Mouse (Mus musculus) ovary, postnatal 10 days (tissue): ENCODE results near the gene Dcp1b.
A peak's percentile ranks its signal among the peaks of the same experiment; 100 is the strongest.

ENCODE experiments used
- DNase-seq: peaks from one replicate; pipeline ENCODE4 v3.0.0; 2022; ENCODE audit warnings: low spot score

Gene Dcp1b

DNA sequence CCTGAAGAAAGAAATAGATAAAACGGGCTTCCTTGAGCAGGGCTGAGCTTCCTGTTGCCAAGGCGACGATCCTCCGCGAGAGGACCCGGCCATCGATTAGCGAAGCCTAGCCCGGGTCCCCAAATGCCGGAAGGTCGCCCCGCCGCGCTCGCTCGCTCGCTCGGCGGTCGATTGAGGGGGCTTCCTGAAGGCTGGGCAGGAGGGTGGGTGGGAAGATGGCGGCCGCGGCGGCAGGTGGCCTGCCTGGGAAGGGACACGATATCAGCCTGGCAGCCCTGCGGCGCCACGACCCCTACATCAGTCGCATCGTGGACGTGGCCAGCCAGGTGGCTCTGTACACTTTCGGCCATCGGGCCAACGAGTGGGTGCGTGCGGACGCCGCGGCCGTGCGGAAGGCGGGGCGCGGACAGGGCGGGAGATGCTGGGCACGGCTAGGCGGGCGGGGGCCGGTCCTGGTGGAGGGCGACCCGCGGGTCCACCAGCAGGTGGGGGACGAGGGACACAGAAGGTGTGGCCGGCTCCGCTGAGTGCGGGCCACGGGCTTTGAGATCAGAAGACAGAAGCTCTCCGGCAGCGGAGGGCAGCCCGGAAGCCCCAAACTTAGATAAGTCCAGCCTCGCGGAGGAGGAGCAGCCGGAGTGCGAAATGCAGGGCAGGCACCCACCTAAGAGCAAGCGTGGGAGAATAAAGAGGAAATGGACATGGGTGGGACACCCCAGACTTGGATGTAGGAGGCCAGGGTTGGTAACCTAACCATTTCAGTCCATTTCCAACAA, at the start of gene Dcp1b:
Gene Dcp1b, plus strand, starts transcription at position 176 of the 776 bp plus-strand sequence.
- peak; percentile 76 for DNase-seq

DNA sequence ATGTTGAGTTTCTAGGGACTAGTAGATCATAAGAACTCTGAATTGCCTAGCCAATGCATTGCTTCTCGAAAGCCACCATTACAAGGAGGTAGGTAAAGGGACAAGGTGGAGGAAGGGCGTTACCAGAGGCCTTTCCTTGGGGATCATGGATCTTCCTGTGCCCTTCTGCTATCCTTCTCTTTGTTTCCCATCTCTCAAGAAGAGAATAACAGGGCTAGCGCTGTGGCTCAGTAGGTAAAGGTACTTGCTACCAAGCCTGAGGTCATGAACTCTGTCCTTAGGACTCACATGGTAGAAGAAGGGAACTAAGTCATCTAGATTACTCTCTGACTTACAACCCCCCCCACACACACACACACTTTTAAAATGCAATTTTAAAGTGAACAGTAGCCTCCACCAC, 48.1 kb upstream of the Dcp1b start:
- DNase-seq: no peak

DNA sequence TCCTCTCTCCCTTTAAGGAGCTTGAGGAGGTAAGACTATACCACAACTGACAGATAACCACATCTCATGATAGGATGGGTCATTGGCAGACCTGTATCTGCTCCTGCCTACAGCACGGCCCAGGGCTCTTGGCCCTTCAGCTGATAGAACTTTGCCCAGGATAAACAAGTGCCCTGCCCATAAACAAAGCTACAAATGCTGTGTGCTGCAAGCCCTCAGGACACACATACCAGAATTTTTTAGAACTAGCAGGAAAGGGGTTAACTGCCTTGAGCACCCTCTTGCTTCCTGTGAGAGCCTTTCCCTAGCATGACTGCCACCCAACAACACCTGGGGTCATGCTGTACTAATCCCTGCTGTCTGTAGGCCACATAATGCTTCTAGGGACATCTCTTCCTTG, 47.0 kb upstream of the Dcp1b start:
- DNase-seq: no peak

DNA sequence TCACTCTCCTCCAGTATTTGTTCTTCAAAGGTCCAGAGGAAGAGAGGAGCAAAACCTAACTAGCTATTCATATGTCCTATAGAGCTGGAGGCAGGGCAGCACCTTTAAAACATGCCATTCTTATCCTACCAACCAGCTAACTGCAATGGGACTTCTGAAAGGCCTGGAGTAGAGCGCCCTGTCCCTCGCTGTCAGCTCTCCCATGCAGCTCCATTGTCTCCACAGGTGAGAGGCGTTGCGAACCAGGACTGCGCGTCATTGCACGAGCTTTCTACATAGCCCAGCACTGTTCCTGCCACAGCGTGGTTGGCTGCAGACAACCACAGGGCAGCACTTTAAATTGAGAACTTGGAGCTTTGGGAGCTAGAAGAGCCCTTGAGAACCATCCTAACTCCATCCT, 46.5 kb upstream of the Dcp1b start:
- DNase-seq: no peak

DNA sequence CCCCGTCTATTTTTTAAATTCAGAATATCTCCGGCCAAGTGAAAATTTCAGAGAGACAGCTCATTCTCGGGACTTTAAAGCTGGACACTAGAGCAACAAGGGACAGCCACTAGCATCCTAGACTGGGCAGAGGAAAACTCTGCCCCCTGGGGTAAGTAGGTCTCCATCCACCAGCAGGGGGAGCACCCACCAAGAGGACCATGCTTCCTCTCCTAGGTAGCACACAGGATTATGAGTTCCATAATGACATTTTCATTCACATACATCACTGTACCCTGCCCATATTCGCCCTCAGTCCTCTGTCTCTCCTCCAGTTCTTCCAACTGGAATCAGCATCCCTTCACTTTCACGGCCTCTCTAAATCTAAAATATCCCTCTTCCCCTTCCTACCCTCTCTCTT, 45.4 kb upstream of the Dcp1b start:
- no peak for DNase-seq

DNA sequence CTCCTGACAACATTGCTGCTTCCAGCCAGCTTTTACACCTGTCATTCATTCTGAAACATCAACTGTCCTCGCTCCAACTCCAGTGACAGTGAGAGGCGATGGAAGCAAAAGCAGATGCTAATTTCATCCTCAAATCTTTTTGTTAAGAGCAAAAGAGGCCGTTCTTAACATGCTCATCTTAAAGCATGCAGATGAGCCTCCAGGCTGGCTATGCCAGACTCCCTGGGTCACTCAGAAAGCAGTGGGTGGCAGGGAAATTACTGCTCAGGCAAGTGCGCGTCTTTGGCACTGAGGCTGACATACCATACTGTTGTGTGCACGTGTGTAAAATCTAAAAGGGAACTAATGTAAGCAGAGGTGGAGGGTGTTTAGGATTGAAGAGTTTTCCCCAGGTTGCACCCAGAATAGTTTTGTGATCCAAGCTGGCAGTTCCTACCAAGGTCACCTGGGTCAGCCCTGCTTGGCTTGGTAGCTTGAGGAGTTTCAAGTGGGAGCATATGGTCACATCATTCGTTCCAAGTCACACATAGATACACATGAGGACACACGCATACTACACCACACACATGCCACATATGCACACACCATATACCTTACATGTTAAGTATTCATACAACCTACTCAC, 42.8 kb upstream of the Dcp1b start:
- DNase-seq: no peak

DNA sequence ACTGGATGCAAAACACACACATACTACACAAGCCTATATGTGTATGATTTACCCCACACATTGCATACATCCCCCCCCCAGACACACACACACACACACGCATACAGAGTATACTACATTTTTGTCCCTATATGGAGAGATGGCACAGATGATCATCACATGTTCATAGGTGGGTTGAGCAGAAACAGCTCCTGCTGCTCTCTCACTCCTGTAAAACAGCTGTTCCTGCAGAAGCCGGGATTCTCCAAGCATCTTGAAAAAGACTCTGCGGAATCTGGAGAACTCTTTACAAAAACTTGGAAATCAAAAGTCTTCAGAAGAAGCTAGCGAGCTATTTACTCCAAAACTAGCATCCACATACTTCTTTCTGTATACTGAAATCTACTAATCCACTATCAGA, 42.2 kb upstream of the Dcp1b start:
- no peak for DNase-seq

DNA sequence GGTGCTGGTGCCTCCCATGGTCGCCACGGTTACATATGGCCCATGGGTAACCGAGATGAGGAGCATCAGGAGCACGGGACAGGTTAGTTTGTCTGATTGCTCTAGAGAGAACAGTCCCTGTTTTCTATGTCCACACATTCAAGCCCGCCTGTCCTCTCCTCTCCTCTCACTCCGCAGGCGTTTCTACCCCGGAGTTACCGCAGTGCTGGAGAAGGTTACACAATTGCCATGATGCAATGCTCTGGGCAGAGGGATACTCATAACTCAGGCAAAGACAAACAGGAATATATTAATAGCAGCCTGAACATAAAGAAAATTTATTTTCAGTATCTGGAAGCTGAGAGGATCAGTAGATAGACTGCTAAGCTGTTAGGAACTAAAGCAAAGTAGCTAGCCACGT, 37.3 kb upstream of the Dcp1b start:
- DNase-seq: no peak

DNA sequence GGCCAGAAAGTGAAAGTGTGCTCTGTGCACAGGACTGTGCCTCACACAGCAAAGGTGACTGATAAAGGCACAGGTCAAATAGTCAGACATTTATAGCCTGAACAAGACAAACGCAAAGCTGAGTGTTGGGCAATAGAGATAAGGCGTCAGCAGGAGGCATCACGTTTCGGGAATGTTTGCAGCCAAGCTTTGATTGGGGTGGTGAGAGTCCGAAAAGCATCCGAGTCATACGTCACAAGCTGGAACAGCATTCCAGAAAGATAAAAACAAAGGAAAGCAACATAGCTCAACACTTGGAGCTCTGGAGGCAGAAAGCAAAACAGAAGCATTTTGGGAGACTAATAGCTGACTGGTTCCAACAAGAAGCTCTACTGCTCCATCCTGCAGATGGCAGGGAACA, 35.5 kb upstream of the Dcp1b start:
- no peak for DNase-seq

DNA sequence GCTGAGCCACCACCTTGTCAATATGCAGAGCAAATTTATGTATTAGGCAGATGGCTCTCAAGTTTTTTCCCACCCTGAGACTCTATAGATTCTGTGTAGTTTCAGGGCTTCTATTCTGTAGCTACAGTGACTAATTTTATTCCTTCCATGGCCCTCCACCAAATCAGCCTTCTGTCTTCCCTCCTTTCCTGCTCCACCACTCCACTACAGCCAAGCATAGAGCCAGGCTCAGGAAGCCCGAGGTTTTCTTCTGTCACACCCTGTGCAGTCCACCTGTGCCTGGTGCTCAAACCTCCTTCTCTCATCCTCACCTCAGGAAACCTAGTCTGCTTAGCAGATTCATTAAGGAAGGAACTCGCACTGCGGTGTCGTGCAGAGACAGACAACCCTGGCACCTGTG, 29.9 kb upstream of the Dcp1b start:
- DNase-seq: no peak

DNA sequence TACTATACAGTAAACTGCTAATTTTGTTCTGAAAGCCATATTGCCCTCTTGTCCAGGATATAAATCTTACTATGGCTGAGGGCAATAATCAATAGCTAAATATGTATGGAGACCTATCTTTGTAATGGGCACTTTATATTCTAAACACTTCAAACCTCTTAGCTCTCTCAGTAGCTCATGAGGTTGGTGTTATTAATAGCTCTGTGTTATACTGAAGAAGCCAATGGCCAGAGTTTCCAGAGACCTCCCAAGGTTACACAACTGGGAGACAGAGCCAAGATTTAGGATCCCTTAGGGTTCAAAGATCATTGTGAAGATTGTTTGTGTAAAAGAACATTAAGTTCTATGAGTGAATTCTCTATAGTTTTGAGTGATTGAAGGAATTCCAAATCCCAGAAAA, 9.4 kb upstream of the Dcp1b start:
- no peak for DNase-seq

DNA sequence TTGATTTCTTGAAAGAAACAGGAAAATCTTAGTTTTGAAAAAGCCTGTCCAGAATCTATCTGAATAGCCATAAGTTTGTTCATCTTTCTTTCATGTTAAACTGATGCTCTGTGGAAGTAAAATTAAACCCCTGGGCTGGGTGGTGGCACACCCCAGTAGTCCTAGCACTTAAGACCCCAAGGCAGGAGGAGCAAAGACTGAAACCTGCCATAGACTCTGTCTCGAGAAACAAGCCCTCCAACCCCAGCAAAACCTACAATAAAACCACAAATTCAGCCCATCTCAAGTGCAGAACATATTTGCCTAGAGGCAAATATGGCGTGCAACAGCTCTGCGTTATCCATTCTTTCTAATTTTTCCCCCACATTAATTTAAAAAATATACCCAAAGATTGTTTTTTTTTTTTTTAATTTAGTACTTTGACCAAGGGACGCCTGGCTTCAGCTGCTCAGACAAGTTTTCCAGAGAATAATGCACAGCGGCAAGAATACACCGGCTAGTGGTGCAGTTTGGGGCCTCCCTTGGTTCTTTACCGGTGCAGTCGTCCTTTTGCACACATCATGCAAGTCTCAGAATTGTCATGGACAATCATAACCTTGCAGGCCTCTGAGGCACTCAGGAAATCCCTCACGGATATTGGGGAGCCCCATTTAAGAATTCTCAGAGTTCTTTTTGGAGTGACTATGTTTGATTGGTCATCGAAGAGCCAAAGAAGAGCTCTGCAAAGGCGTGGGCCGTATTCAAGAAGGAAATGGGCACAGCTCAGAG, 562 bp upstream of the Dcp1b start:
- no peak for DNase-seq

DNA sequence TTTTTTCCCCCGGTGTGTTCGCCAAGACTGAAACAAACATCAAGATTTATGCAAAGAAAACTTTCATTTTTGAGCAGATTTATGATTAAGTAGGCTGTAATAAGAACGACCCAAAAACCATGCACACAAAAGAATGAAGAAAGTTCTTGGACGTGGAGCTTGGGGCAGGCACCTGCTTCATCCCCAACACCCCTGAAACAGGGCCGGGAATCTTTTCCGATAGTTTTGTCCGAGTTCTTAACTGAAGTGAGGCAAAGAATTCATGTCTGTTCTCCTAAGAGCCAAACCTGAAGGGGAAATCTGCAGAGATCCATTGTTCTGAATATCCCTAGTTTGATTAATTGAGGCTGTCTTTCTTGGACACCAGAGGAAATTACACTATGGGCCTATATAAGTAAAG, 1.1 kb downstream of the Dcp1b start:
- no peak for DNase-seq

DNA sequence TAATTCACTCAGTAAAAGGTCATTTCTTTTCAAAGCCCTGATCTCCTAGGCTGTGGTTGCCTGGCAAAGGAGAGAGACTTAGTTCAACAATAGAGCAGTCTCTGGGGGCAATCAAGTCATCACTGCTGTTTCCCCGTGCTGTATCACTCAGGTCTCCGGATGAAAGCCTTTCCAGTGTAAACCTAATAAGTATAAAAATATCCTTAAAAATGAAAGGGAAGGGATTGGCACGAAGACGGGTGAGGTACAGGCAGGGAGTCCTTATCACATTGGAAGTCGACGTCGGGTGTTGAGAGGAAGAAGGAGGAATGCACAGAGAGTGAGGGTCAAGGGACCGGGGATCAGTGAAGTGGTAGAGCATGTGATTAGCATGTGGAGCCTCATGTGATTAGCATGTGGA, 2.0 kb downstream of the Dcp1b start:
- DNase-seq: no peak

DNA sequence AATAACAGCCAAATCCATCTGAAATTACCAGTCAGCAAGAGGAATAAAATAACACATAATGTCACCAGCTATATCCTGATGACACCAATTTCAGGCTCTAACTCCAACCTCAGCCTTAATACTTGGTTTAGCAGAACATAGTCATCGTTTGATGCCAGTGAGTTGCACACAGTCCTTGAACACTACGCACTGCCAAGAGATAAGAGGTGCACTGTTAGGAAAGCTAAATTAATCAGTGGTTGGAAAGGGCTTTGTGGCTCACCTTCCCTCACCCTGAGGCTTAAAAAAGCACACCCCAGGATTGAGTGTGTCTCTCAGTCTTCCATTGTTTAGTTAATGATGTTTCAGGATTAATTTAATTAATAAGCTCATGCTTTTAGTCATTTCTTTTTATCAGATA, 5.1 kb downstream of the Dcp1b start:
- DNase-seq: no peak

DNA sequence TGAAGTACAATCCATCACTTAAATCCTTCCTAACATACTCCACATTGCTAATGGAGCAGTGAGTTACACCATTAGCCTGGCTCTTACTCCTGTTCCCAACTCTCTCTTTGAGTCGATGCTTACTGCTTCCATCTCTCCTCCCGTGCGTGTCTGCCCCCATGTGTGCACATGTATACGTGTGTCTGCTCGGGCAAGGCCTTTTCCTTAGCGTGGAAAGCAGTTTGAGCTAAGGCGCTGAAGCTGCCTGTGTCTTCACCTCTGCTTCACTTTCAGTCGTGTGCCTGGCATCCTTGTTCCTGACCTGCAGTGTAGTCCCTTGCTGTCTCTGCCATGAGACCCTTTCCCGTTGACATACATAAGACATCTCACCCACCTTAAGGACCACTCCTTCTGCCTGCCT, 7.2 kb downstream of the Dcp1b start:
- no peak for DNase-seq

DNA sequence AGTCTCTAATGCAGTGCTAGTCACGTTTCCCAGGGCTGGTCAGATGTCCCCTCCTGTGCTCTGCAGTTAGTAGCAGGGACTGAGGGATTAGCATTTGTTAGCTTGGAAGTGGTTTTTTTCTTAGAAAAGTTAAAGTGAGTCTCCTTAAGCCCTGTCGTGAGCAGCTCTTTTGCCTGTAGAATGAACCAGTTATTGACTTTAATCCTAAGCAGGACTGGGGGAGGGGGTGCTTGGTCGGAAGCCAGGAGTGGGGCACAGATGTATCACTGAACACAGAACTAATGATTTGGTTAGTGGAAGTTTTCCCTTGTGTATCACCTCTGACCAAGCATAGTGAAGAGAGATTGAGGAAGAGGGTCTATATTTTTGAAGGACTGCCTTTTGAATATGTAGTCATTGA, 8.7 kb downstream of the Dcp1b start:
- no peak for DNase-seq

DNA sequence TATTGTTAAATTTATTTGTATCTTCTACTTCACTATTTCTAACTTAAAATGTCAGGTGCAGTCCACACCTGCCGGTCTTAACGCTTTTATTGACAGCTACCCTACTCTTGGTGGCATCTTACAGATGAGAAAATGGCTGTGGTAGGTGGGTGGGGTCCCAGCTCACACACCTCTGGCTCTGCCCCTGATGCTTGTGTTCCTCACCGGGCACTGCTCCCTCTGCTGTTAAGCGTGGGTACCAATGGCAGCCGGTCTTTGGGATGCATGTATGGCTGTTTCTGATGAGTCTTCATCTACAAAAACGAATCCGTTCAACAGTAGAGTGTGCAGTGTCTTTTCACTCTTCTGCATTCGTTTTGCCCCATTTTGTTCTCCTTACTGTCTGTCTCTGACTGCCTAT, 11.6 kb downstream of the Dcp1b start:
- DNase-seq: no peak

DNA sequence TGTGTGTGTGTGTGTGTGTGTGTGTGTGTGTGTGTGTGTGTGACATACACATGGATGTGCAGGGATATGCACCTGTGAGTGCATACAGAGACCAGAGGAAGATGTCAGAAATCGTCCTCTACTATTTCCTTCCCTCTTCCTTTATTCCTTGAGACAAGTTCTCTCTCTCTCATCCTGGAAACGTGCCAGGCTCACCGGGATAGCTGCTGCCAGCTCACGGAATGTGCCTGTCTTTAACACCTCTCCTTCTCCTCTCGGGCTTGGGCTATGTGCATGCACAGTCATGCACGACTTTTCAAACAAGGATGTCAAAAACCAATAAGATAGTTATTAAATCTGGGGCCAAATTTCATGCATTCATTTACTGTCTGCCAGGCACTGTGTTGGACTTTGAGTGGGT, 12.6 kb downstream of the Dcp1b start:
- no peak for DNase-seq

DNA sequence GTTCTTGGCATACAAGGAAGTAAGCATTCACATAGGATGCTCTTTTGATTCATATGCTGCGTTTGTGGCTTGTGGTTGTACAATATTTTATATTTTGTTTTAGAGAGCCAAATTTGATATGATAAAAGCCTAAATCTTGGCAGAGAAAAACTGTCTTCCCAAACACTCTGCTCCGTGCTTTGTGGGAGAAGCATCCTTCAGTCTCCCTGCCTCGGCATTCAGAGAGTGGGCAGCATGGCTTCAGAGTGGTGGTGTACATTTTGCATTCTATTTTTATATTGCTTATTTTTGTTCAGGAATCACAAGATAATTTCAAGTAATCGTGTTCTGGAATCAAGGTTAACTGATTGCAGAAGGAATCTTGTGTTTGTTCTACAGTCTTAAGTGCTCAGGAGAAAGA, 16.4 kb downstream of the Dcp1b start:
- no peak for DNase-seq

DNA sequence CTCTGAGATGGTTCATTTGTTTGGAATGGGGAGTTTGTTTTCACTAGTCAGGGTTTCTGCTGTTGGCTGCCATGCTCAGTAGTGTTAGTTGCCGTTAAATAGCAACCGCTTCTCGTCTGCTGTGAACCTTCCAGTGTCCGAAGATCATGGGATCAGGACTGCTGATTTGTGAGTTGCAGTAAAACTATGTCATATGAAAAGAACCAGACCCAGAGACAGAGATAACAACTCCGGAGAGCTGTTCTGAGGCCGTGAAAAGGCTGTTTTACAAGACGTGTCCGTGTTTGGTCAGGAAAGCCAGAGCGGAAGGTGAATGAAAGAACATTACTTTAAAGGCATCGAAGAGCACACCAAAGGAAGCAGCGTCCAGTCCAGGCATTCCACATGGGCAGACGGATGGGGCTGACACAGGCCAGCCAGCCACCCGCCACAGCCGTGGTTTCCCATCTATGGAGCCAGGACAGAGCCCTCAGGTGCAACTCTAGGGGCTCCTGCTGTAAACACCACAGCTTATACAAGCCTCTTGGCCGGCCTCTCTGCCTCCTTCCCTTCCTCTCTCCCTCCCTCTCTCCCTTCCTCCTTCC, 18.6 kb downstream of the Dcp1b start:
- DNase-seq: no peak

DNA sequence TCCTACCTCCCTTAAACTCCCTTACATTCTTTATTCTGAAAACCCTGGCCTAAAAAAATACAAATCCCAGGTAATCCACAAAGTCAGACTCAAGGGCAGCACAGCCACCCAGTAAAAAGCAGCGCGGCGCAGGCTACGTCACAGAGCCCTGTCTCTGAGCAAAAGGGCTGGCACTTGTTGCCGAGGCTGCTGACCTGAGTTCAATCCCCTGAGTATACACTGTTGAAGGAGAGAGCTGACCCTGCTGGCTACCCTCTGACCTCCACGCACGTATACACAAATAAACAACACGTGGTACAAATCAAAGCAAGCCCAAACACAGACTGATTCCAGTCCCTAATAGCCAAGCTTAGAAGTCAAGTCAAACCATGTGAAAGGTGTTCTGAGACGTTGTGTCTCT, 19.1 kb downstream of the Dcp1b start:
- no peak for DNase-seq

DNA sequence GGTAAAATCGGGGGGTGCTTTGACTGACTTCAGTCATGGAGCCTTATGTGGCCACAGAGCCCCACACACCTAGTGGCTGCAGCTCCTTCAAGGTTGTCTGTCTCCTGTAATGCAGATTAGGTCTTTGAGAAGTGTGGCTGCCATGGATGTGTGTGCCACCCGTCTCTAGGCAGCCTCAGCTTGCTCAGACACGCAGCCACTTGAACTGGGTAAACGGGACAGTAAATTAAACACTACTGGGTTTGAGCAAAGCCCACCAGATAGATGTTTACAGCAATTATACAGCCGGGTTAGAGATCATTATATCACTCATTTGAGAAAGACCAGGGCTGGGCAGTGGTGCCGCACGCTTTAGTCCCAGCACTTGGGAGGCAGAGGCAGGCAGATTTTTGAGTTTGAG, 19.5 kb downstream of the Dcp1b start:
- DNase-seq: no peak
